Mouse (Mus musculus): ENCODE measurements around the gene Nlk. TPM values are rescaled to one million over a fixed set of nuclear protein-coding genes. Genes with fewer than 3 reads are reported as not detected.
"Not testable (repeated sequence)": the region's sequence is repeated elsewhere in the genome, so short reads cannot be mapped to it uniquely, and the experiment has no call there.

Gene Nlk
- total RNA-seq, 2 experiments from 2014 or later, result 7.3 to 9.6 TPM

GRCm38 (mm10) chr11:78691201-78691600, 6.0 kb downstream of the Nlk start:
- no peak for DNase-seq (ENCODE audit: low spot score)

GRCm38 (mm10) chr11:78690547-78690946, 6.6 kb downstream of the Nlk start:
- DNase-seq (ENCODE audit: low spot score), result no peak

- no peak for DNase-seq (ENCODE audit: low spot score)
Measured at GRCm38 (mm10) chr11:78681058-78681457, 16.1 kb downstream of the Nlk start.

GRCm38 (mm10) chr11:78678761-78679160, 18.4 kb downstream of the Nlk start:
- DNase-seq (ENCODE audit: low spot score), result no peak

- no peak for DNase-seq (ENCODE audit: low spot score)
Measured at GRCm38 (mm10) chr11:78668647-78669046, 28.5 kb downstream of the Nlk start.

GRCm38 (mm10) chr11:78664853-78665252, 32.3 kb downstream of the Nlk start:
- DNase-seq (ENCODE audit: low spot score), result no peak

GRCm38 (mm10) chr11:78663916-78664315, 33.3 kb downstream of the Nlk start:
- DNase-seq (ENCODE audit: low spot score), result no peak

GRCm38 (mm10) chr11:78649143-78649542, 48.0 kb downstream of the Nlk start:
- DNase-seq (ENCODE audit: low spot score), result no peak

GRCm38 (mm10) chr11:78648405-78648804, 48.8 kb downstream of the Nlk start:
- not testable (repeated sequence) for DNase-seq (ENCODE audit: low spot score)

- no peak for DNase-seq (ENCODE audit: low spot score)
Measured at GRCm38 (mm10) chr11:78643746-78644145, 53.4 kb downstream of the Nlk start.

GRCm38 (mm10) chr11:78642151-78642550, 55.0 kb downstream of the Nlk start:
- no peak for DNase-seq (ENCODE audit: low spot score)

GRCm38 (mm10) chr11:78641088-78641487, 56.1 kb downstream of the Nlk start:
- no peak for DNase-seq (ENCODE audit: low spot score)

GRCm38 (mm10) chr11:78632782-78633181, 64.4 kb downstream of the Nlk start:
- no peak for DNase-seq (ENCODE audit: low spot score)

GRCm38 (mm10) chr11:78628871-78629270, 68.3 kb downstream of the Nlk start:
- no peak for DNase-seq (ENCODE audit: low spot score)

- DNase-seq (ENCODE audit: low spot score), result peak; percentile 4
Measured at GRCm38 (mm10) chr11:78624377-78624776, 72.8 kb downstream of the Nlk start.

GRCm38 (mm10) chr11:78621926-78622325, 75.2 kb downstream of the Nlk start:
- no peak for DNase-seq (ENCODE audit: low spot score)

- DNase-seq (ENCODE audit: low spot score), result no peak
Measured at GRCm38 (mm10) chr11:78620179-78620578, 77.0 kb downstream of the Nlk start.

- DNase-seq (ENCODE audit: low spot score), result no peak
Measured at GRCm38 (mm10) chr11:78611273-78611672, 85.9 kb downstream of the Nlk start.

GRCm38 (mm10) chr11:78609657-78610056, 87.5 kb downstream of the Nlk start:
- DNase-seq (ENCODE audit: low spot score), result no peak

GRCm38 (mm10) chr11:78604826-78605225, 92.3 kb downstream of the Nlk start:
- DNase-seq (ENCODE audit: low spot score), result no peak

GRCm38 (mm10) chr11:78602781-78603180, 94.4 kb downstream of the Nlk start:
- DNase-seq (ENCODE audit: low spot score), result no peak

- no peak for DNase-seq (ENCODE audit: low spot score)
Measured at GRCm38 (mm10) chr11:78600926-78601590, 96.1 kb downstream of the Nlk start.

- no peak for DNase-seq (ENCODE audit: low spot score)
Measured at GRCm38 (mm10) chr11:78600496-78600895, 96.7 kb downstream of the Nlk start.

- DNase-seq (ENCODE audit: low spot score), result no peak
Measured at GRCm38 (mm10) chr11:78600051-78600450, 97.1 kb downstream of the Nlk start.

Data from gastrocnemius, adult 18-20 months (tissue).